Mouse (Mus musculus) left cerebral cortex, postnatal 36 days (tissue): ENCODE data around the gene Mobp. TPM values are rescaled to one million over a fixed set of nuclear protein-coding genes. Genes with fewer than 3 reads are reported as not detected.
A peak's percentile ranks its signal among the peaks of the same experiment; 100 is the strongest.

Source experiments
- DNase-seq, 2 experiments: peaks; one replicate each; pipeline ENCODE4 v3.0.0; 2021 to 2022; ENCODE audit warnings: low spot score in 2 of 2, mixed read lengths in 1 of 2
- intact Hi-C: fragments of 180-260 bp; cut with DNase I; formaldehyde crosslinking; loops from one replicate; pipeline ENCODE4 v1.15.1; 2025
- total RNA-seq, 2 experiments: library from RNA; stranded (reverse); gene quantifications; 2 replicates each; pipeline ENCODE4 v1.2.3; 2021

Mobp gene
- total RNA-seq, 2 experiments from 2014 or later = 355 to 475 TPM

DNA sequence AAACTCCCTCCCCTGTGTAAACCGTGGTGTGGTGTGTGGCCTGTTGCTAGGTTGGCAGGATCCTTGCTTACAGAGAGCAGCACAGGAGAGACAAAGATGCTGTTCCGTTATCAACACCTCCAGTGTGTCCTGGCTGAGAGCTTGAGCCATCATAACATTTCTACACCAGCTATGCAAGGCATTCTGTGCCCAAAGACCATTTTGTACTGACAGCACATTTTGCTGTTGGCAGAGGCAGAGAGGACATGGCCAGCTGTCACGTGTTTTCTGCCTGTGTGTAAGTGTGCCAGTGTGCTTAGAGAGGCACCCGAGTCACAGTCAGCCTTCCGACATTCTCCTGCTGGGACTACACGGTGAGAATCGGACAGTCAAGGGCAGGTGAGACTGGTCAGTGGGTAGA is 52.2 kb downstream of the Mobp start:
- no peak for DNase-seq
- intact Hi-C loops = no loop called here

DNA sequence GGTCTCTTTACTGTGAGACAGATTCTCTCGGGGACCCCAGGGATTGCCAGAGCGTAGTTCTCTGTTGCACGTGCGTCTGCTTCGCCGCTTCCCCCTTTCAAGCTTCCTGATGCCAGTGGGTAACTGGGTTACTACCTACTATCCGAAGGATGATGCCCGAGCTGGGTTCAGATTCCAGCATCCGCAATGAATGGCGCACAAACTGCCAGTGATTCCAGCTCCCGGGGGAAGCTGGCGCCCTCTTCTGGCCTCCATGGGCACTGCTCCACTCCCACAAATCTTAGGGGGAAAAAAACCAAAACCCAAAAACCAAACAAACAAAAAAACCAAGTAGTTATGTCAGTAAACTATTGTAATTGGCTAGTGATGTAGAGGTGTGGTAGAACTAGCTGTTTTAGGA is 53.2 kb downstream of the Mobp start:
- intact Hi-C loops = no loop called here
- DNase-seq = peak in 1 of 2 experiments; percentile 40

DNA sequence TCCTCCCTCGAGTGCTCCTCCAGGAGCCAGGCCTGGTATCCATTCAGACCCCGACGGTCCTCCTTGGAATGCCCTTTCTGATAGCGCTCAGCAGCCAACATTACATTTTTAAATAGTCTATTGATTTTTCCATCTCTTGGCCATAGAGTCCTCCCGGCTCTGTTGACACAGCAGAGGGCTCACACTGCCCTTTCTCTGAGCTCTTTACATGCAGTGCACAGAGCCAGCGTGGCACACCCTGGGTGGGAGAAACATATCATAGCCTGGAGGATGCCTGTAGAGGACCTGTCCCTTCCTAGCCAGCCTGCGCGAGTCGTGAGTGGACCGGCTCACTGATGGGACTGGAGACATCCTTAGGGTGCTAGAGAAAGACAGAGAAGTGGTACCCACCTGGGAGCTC is 54.4 kb downstream of the Mobp start:
- intact Hi-C loops = no loop called here
- DNase-seq = no peak

DNA sequence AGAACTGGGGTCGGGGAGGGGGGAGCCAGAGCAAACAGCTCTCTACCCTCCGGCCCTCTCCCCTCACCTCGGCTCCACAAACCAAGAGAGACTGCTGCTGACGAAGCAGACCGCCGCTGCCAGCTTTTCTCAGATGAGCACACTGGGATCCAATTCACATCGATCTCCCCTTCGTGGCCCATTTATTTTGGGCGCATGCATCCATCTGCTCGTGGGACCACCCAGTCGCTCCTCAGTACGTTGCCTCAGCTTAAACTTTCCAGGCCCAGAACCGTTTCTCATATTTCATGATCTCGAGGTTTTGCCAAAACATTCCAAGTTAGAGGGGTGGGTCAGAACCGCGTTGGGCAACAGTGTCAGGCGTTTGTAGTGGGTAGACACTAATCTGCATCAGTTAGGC is 57.4 kb downstream of the Mobp start:
- intact Hi-C loops = no loop called here
- DNase-seq = no peak

- DNase-seq = peak in 1 of 2 experiments; percentile 54
- intact Hi-C loops = no loop called here
Measured at GRCm38 (mm10) chr9:120210068-120210467, 60.6 kb downstream of the Mobp start.

- DNase-seq = no peak
- intact Hi-C loops = no loop called here
Measured at GRCm38 (mm10) chr9:120210865-120211264, 61.4 kb downstream of the Mobp start.

DNA sequence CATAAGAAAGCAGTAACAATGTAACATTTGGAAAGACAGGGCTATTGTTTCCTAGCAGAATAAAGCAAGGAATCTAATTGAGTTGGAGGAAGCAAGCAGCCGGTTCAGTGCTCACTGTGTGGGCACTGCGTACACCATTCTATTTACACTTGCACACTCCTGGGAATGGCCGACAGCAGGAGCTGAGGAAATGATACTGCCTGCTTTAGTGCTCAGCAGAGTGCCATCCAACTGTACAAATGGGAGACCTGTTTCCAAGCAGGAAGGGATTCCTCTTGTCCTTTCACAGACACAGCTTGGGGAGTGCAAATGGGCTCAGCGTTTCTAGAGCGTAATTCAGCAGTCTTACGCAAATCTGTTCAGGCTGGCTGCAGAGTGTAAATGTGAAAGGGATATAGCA is 63.4 kb downstream of the Mobp start:
- intact Hi-C loops = no loop called here
- DNase-seq = no peak

DNA sequence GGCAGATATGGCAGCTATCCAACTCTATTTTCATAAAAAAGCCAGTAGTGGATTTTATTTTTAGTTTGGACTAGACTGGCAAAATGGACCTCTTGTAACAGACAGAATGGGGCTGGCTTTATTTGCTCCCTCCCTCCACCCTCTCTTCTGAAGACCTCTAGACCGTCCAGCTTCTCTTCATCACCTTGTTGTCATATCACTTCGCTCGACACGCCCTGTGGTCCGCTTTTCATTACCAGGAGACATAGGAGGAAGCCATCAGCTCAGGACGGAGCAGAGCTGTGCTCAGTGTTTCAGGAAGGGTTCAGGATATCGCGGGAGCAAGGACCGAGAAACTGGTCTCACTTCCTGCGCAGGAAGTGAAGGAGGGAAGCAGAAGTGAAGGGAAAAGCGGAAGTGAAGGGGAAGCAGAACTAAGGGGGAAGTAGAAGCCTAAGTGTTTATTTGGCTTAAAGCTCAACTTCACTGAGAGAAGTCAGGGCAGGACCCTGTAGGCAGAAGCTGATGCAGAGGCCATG is 65.5 kb downstream of the Mobp start:
- intact Hi-C loops = no loop called here
- DNase-seq = no peak

GRCm38 (mm10) chr9:120219411-120219810 is 69.9 kb downstream of the Mobp start:
- intact Hi-C loops = no loop called here
- no peak for DNase-seq

Other genes with a start within 250 kb of the Mobp start
- gene Gorasp1, start 212.1 kb upstream of the Mobp start, total RNA-seq = 10 to 100 TPM; 36.3 to 40.6 TPM
- gene Ttc21a, start 212.1 kb upstream of the Mobp start, total RNA-seq = under 1 TPM; 0.50 to 0.67 TPM
- gene Csrnp1, start 165.0 kb upstream of the Mobp start, total RNA-seq = 10 to 100 TPM; 12.5 to 19.1 TPM
- gene Xirp1, start 126.1 kb upstream of the Mobp start, total RNA-seq = under 1 TPM in 1 of 2 experiments, not detected in 1; 0.15 TPM
- 10 to 100 TPM; 30.9 to 32.8 TPM for gene Cx3cr1, start 79.8 kb upstream of the Mobp start, total RNA-seq
- not detected for gene Ccr8, start 57.6 kb upstream of the Mobp start, total RNA-seq
- 10 to 100 TPM; 27.0 to 28.9 TPM for gene Slc25a38, start 39.3 kb upstream of the Mobp start, total RNA-seq
- gene Rpsa, start 22.0 kb upstream of the Mobp start, total RNA-seq = 100 to 1,000 TPM; 361 to 417 TPM
- 10 to 100 TPM; 82.1 to 89.5 TPM for gene Myrip, start 151.8 kb downstream of the Mobp start, total RNA-seq